Mouse (Mus musculus) stomach, postnatal 0 days (tissue): ENCODE data around the gene Timmdc1.

Experiments
- CTCF ChIP-seq: IDR thresholded peaks from 2 replicates; pipeline ENCODE4 v1.5.1; 2016; ENCODE audit warnings: antibody characterized with exemption, low read depth, mild to moderate bottlenecking, moderate library complexity
- EP300 ChIP-seq: optimal IDR thresholded peaks from 2 replicates; pipeline ENCODE3; 2016; ENCODE audit warnings: antibody characterized with exemption

DNA sequence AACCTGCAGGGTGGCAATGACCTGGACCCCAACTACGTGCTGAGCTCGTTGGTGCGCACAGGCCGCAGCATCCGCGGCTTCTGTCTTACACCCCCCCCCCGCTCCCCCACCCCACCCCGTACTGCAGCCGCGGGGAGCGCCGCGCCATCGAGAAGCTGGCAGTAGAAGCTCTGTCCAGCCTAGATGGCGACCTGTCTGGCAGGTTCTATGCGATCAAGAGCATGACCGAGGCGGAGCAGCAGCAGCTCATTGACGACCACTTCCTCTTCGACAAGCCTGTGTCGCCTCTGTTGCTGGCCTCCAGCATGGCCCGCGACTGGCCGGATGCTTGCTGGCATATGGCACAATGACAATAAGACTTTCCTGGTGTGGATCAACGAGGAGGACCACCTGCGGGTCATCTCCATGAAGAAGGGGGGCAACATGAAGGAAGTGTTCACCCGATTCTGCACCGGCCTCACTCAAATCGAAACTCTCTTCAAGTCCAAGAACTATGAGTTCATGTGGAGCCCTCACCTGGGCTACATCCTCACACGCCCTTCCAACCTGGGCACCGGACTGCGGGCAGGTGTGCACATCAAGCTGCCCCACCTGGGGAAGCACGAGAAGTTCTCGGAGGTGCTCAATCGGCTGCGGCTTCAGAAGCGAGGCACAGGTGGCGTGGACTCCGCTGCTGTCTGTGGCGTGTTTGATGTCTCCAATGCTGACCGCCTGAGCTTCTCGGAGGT is 38.7 kb downstream of the Timmdc1 start:
- TF ChIP-seq CTCF (peak; percentile 6; the same call in 1 of the 2 replicates), EP300 (no peak)
